Mouse (Mus musculus): Measurements from ENCODE around the gene Uqcc2. TPM values are rescaled to one million over a fixed set of nuclear protein-coding genes. Genes with fewer than 3 reads are reported as not detected.

Gene Uqcc2
- total RNA-seq (2014; fragmentation: Nextera tagmentation), result 28.3 and 42.6 TPM in 2 replicates
- total RNA-seq (2017), result 113 and 123 TPM in 2 replicates
- polyA plus RNA-seq (2012), result 205 and 223 TPM in 2 replicates

DNA sequence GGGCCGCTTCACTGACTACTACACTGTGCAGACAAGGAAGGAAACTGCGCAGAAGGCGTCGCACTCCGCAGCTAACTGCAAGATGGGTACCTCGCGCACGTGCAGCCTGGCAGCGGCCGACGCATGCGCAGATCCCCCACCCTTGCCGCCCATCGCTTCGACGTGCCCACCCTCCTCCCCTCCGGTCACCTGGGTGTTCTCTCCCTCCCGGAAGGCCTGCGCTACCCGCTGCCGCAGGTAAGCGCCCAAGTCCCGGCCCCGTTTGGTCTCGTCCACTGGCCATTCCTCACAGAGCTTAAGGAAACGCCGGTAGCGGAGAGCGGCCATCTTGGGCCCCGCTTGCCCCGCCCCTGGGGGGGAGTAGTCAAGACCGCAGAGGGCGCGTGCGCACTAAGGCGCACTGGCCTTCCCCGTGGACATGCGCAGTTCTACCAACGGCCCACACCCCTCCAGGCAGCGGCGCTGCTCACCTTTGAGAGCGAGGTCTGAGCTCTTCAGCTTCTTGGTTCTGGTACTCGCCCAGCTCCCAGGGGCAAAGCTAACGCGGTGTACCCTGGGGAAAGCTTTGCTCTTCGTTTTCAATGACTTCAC lies at the start of gene Uqcc2:
Gene Uqcc2, minus strand, starts transcription at position 366 of the 591 bp plus-strand sequence.
- Histone ChIP-seq H3K9me3 (replicated peaks) (no peaks in the 10 kb centered on the region), H3K36me3 (replicated peaks) (peaks cover 39% of the 10 kb centered on the region), H3K4me3 (ENCODE audit: low read depth, low read length) (peak within 1 kb of the TSS; percentile 86), H3K27me3 (ENCODE audit: insufficient read depth, low read length) (peaks cover 10% of the 10 kb centered on the region; the same call in 1 of the 2 replicates), H3K4me1 (ENCODE audit: insufficient read depth, low read depth, low read length) (peaks cover 53% of the 10 kb centered on the region)
- DNase-seq (ENCODE audit: low spot score), result peak; percentile 90
- TF ChIP-seq CTCF (IDR thresholded peaks at IDR 0.05; ENCODE audit: low read depth, low read length) (no peak), GATA1 (IDR thresholded peaks at IDR 0.05; ENCODE audit: borderline replicate concordance, low read length) (no peak), POLR2AphosphoS5 (IDR thresholded peaks at IDR 0.05; ENCODE audit: insufficient replicate concordance, low read depth, low read length) (no peak), GATA2 (IDR thresholded peaks at IDR 0.05; ENCODE audit: borderline replicate concordance, low read depth, low read length) (no peak), TAL1 (conservative IDR thresholded peaks at IDR 0.05; ENCODE audit: low read depth, low read length) (no peak)
- peak; percentile 73; the same call in 1 of the 2 replicates for ATAC-seq (ENCODE audit: extremely low read depth, insufficient number of reproducible peaks, low FRiP score, poor library complexity, severe bottlenecking)

GRCm38 (mm10) chr17:27182401-27182800 lies 48.7 kb upstream of the Uqcc2 start:
- H3K9me3 ChIP-seq (replicated peaks), result peaks cover 7% of the 10 kb centered on the region

GRCm38 (mm10) chr17:27181666-27182065 lies 48.0 kb upstream of the Uqcc2 start:
- Histone ChIP-seq H3K4me3 (ENCODE audit: low read depth, low read length) (no peak overlapping the region), H3K4me1 (ENCODE audit: insufficient read depth, low read depth, low read length) (peaks cover 27% of the 10 kb centered on the region), H3K27me3 (ENCODE audit: insufficient read depth, low read length) (peaks cover 8% of the 10 kb centered on the region), H3K9me3 (replicated peaks) (peaks cover 7% of the 10 kb centered on the region), H3K36me3 (replicated peaks) (no peaks in the 10 kb centered on the region)
- ATAC-seq (ENCODE audit: extremely low read depth, insufficient number of reproducible peaks, low FRiP score, poor library complexity, severe bottlenecking) (no peak), DNase-seq (ENCODE audit: low spot score) (no peak)
- TF ChIP-seq GATA1 (IDR thresholded peaks at IDR 0.05; ENCODE audit: borderline replicate concordance, low read length) (no peak), TAL1 (conservative IDR thresholded peaks at IDR 0.05; ENCODE audit: low read depth, low read length) (no peak), POLR2AphosphoS5 (IDR thresholded peaks at IDR 0.05; ENCODE audit: insufficient replicate concordance, low read depth, low read length) (no peak), CTCF (IDR thresholded peaks at IDR 0.05; ENCODE audit: low read depth, low read length) (no peak), GATA2 (IDR thresholded peaks at IDR 0.05; ENCODE audit: borderline replicate concordance, low read depth, low read length) (no peak)

More at GRCm38 (mm10) chr17:27182401-27182800, 48.7 kb upstream of the Uqcc2 start:
- TF ChIP-seq CTCF (IDR thresholded peaks at IDR 0.05; ENCODE audit: low read depth, low read length) (no peak), GATA2 (IDR thresholded peaks at IDR 0.05; ENCODE audit: borderline replicate concordance, low read depth, low read length) (no peak), TAL1 (conservative IDR thresholded peaks at IDR 0.05; ENCODE audit: low read depth, low read length) (no peak), POLR2AphosphoS5 (IDR thresholded peaks at IDR 0.05; ENCODE audit: insufficient replicate concordance, low read depth, low read length) (no peak), GATA1 (IDR thresholded peaks at IDR 0.05; ENCODE audit: borderline replicate concordance, low read length) (no peak)
- no peak for ATAC-seq (ENCODE audit: extremely low read depth, insufficient number of reproducible peaks, low FRiP score, poor library complexity, severe bottlenecking)
- Histone ChIP-seq H3K27me3 (ENCODE audit: insufficient read depth, low read length) (peaks cover 14% of the 10 kb centered on the region), H3K36me3 (replicated peaks) (no peaks in the 10 kb centered on the region), H3K4me1 (ENCODE audit: insufficient read depth, low read depth, low read length) (peaks cover 27% of the 10 kb centered on the region), H3K4me3 (ENCODE audit: low read depth, low read length) (no peak overlapping the region)
- no peak for DNase-seq (ENCODE audit: low spot score)

- peaks cover 7% of the 10 kb centered on the region for H3K9me3 ChIP-seq (replicated peaks)
- DNase-seq (ENCODE audit: low spot score) (no peak), ATAC-seq (ENCODE audit: extremely low read depth, insufficient number of reproducible peaks, low FRiP score, poor library complexity, severe bottlenecking) (no peak)
- H3K36me3 ChIP-seq (replicated peaks), result no peaks in the 10 kb centered on the region
- H3K4me1 ChIP-seq (ENCODE audit: insufficient read depth, low read depth, low read length), result peaks cover 29% of the 10 kb centered on the region
- peaks cover 7% of the 10 kb centered on the region for H3K27me3 ChIP-seq (ENCODE audit: insufficient read depth, low read length)
- TF ChIP-seq POLR2AphosphoS5 (IDR thresholded peaks at IDR 0.05; ENCODE audit: insufficient replicate concordance, low read depth, low read length), result no peak
- no peak for TF ChIP-seq CTCF (IDR thresholded peaks at IDR 0.05; ENCODE audit: low read depth, low read length)
- H3K4me3 ChIP-seq (ENCODE audit: low read depth, low read length), result no peak overlapping the region
Measured at GRCm38 (mm10) chr17:27179681-27180280, 46.1 kb upstream of the Uqcc2 start.

GRCm38 (mm10) chr17:27178427-27179177 lies 44.9 kb upstream of the Uqcc2 start:
- Histone ChIP-seq H3K9me3 (replicated peaks) (peaks cover 7% of the 10 kb centered on the region), H3K27me3 (ENCODE audit: insufficient read depth, low read length) (peaks cover 14% of the 10 kb centered on the region), H3K36me3 (replicated peaks) (no peaks in the 10 kb centered on the region), H3K4me3 (ENCODE audit: low read depth, low read length) (no peak overlapping the region), H3K4me1 (ENCODE audit: insufficient read depth, low read depth, low read length) (peaks cover 27% of the 10 kb centered on the region)
- no peak for DNase-seq (ENCODE audit: low spot score)
- ATAC-seq (ENCODE audit: extremely low read depth, insufficient number of reproducible peaks, low FRiP score, poor library complexity, severe bottlenecking), result no peak
- TF ChIP-seq GATA1 (IDR thresholded peaks at IDR 0.05; ENCODE audit: borderline replicate concordance, low read length), result no peak
- TF ChIP-seq GATA2 (IDR thresholded peaks at IDR 0.05; ENCODE audit: borderline replicate concordance, low read depth, low read length), result no peak
- TF ChIP-seq TAL1 (conservative IDR thresholded peaks at IDR 0.05; ENCODE audit: low read depth, low read length), result no peak
- TF ChIP-seq CTCF (IDR thresholded peaks at IDR 0.05; ENCODE audit: low read depth, low read length), result no peak
- TF ChIP-seq POLR2AphosphoS5 (IDR thresholded peaks at IDR 0.05; ENCODE audit: insufficient replicate concordance, low read depth, low read length), result no peak

DNA sequence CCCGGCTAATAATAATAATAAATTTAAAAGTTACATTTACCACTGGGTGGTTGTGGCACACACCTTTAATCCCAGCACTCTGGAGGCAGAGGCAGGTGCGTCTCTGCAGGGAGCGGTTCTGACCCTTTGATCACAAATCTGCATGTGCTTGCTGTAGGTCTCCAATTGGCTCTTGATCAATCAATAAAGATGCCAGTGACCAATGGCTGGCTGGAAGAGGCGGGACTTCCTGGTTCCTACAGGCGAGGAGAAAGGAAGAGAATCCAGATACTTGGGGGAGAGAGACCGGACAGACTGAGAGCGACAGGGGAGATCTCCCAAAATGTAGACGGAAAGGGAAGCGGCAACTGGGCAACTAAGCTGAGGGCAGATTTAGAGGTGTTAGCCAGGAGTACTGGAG lies 44.3 kb upstream of the Uqcc2 start:
- peaks cover 24% of the 10 kb centered on the region for H3K4me1 ChIP-seq (ENCODE audit: insufficient read depth, low read depth, low read length)
- ATAC-seq (ENCODE audit: extremely low read depth, insufficient number of reproducible peaks, low FRiP score, poor library complexity, severe bottlenecking) (no peak), DNase-seq (ENCODE audit: low spot score) (no peak)
- peaks cover 15% of the 10 kb centered on the region for H3K27me3 ChIP-seq (ENCODE audit: insufficient read depth, low read length)
- H3K9me3 ChIP-seq (replicated peaks), result peaks cover 7% of the 10 kb centered on the region
- TF ChIP-seq GATA2 (IDR thresholded peaks at IDR 0.05; ENCODE audit: borderline replicate concordance, low read depth, low read length), result no peak
- no peak for TF ChIP-seq CTCF (IDR thresholded peaks at IDR 0.05; ENCODE audit: low read depth, low read length)
- TF ChIP-seq GATA1 (IDR thresholded peaks at IDR 0.05; ENCODE audit: borderline replicate concordance, low read length), result no peak
- no peaks in the 10 kb centered on the region for H3K36me3 ChIP-seq (replicated peaks)
- no peak overlapping the region for H3K4me3 ChIP-seq (ENCODE audit: low read depth, low read length)
